In the genomic region with DNA sequence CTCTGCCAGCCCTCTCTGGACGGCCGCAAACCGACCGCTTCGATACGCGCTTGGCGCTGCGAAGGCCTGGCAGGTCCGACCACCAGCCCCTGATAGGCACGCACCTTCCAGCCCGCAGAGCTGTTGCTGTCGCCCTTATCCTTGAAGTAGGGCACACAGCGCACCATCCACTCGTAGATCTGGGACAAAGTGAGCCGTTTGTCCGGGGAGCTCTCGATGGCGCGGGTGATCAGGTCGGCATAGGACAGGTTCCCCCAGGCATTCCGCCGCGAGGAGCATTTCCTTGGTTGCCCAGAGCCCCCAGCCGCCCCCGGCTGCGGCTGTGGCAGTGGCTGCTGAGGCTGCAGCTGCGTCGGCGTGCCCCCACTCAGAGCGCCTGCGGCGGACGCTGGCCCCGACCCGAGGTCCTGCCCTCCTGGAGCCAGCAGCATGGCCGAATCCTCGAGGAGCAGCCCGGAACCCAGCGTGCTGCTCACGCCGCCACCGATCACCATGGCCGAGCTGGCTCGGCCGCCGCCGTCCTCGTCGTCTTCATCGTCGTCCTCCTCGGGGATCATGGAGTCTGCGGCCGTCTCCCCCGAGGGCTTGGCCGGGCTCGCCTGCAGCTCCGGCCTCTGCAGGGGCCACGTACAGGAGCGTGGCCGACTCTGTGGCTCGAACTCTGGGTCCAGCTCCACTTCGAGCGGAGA, we compare ENCODE assay signal across 9 mouse cellular contexts. TPM values are rescaled to one million over a fixed set of nuclear protein-coding genes. Genes with fewer than 3 reads are reported as not detected.
A peak's percentile ranks its signal among the peaks of the same experiment; 100 is the strongest.
DNase-seq lines count a peak whose midpoint lies in the region; ATAC-seq lines count a peak whose summit lies in the region.
"Had no signal": no experiment of that assay in that cellular context is flagged by ENCODE, and none has a peak within 500 bp of the region (broad histone marks: within the 10 kb centered on the region; RNA-seq: fewer than 3 reads in every experiment).

No protein-coding gene starts in this region.

- no peak overlapping the region for H3K27ac ChIP-seq in forebrain, embryonic 12.5 days
- peak overlapping the region; percentile 98; the same call in 1 of the 2 replicates for H3K27ac ChIP-seq in intestine, embryonic 15.5 days
- H3K27ac ChIP-seq in liver, embryonic 16.5 days (ENCODE audit: low read length), result peak overlapping the region; percentile 96

- peak overlapping the region; percentile 86 for H3K4me3 ChIP-seq in forebrain, embryonic 12.5 days (replicated peaks)
- H3K4me3 ChIP-seq in intestine, embryonic 15.5 days (replicated peaks), result peak overlapping the region; percentile 72
- peak overlapping the region; percentile 100 for H3K4me3 ChIP-seq in liver, embryonic 16.5 days (ENCODE audit: low read depth, low read length)

- peak; percentile 35 to 71 for DNase-seq in heart, adult 18-20 months
- DNase-seq in heart, adult 8-10 months (ENCODE audit: low spot score), result no peak
- DNase-seq in adrenal gland, postnatal 14 days, result peak; percentile 63
- peak; percentile 40 for DNase-seq in right cerebral cortex, postnatal 25 days

- H3K9me3 ChIP-seq in forebrain, embryonic 12.5 days, result no peaks in the 10 kb centered on the region
- H3K9me3 ChIP-seq in intestine, embryonic 15.5 days, result no peaks in the 10 kb centered on the region
- no peaks in the 10 kb centered on the region for H3K9me3 ChIP-seq in liver, embryonic 16.5 days (replicated peaks; ENCODE audit: control insufficient read depth, low read length)

- H3K4me2 ChIP-seq in forebrain, embryonic 12.5 days, result peak overlapping the region; percentile 99
- H3K4me2 ChIP-seq in intestine, embryonic 15.5 days (replicated peaks), result peak overlapping the region; percentile 94
- H3K4me2 ChIP-seq in liver, embryonic 16.5 days (ENCODE audit: low read depth, low read length), result peak overlapping the region; percentile 100

- H3K27me3 ChIP-seq in forebrain, embryonic 12.5 days, result peaks cover 34% of the 10 kb centered on the region
- H3K27me3 ChIP-seq in intestine, embryonic 15.5 days (replicated peaks), result no peaks in the 10 kb centered on the region
- no peaks in the 10 kb centered on the region for H3K27me3 ChIP-seq in liver, embryonic 16.5 days (ENCODE audit: control insufficient read depth, insufficient read depth, low read depth, low read length)
- H3K27me3 ChIP-seq: Patski had no signal

- H3K36me3 ChIP-seq in forebrain, embryonic 12.5 days (replicated peaks), result no peaks in the 10 kb centered on the region
- no peaks in the 10 kb centered on the region for H3K36me3 ChIP-seq in intestine, embryonic 15.5 days
- peaks cover 27% of the 10 kb centered on the region for H3K36me3 ChIP-seq in liver, embryonic 16.5 days (ENCODE audit: control insufficient read depth, insufficient read depth)

- WGBS in forebrain, embryonic 12.5 days, result under 1% methylated on average over 65 of the region's 65 CpGs
- WGBS in intestine, embryonic 15.5 days, result 4% methylated on average over 65 of the region's 65 CpGs
- 1% methylated on average over 65 of the region's 65 CpGs for WGBS in liver, embryonic 16.5 days (ENCODE audit: insufficient replicate concordance)

- H3K9ac ChIP-seq in forebrain, embryonic 12.5 days, result peak overlapping the region; percentile 79
- H3K9ac ChIP-seq in intestine, embryonic 15.5 days, result peak overlapping the region; percentile 83
- H3K9ac ChIP-seq in liver, embryonic 16.5 days (ENCODE audit: low read depth, low read length), result peak overlapping the region; percentile 93

- no peak for ATAC-seq in forebrain, embryonic 12.5 days (ENCODE audit: low FRiP score)
- ATAC-seq in intestine, embryonic 15.5 days, result no peak
- no peak for ATAC-seq in liver, embryonic 16.5 days (ENCODE audit: low read depth)
- ATAC-seq in erythroid progenitor cell, adult 5-6 weeks (replicated peaks; ENCODE audit: low FRiP score, poor library complexity, severe bottlenecking), result no peak

- peaks cover 35% of the 10 kb centered on the region for H3K4me1 ChIP-seq in forebrain, embryonic 12.5 days
- H3K4me1 ChIP-seq in intestine, embryonic 15.5 days (replicated peaks), result peaks cover 42% of the 10 kb centered on the region
- H3K4me1 ChIP-seq in liver, embryonic 16.5 days (ENCODE audit: control insufficient read depth, low read depth, low read length), result peaks cover 46% of the 10 kb centered on the region

RNA-seq across cellular contexts. Expression of a gene that starts 1.7 kb away (rescaled TPM):
- total RNA-seq in heart, adult 18-20 months (2021), result 10 to 100 TPM; 76.2 to 94.4 TPM
- total RNA-seq in heart, adult 8-10 months (2022), result 10 to 100 TPM; 67.9 to 93.5 (median 80.4) TPM
- 49.0 and 55.7 TPM in 2 replicates for total RNA-seq in adrenal gland, postnatal 14 days (2021)
- 3.1 TPM in 2 replicates for polyA plus RNA-seq in forebrain, embryonic 12.5 days (2016; fragmentation: Nextera tagmentation; extraction: Ambion mirVana)
- polyA plus RNA-seq in intestine, embryonic 15.5 days (2015; fragmentation: Nextera tagmentation; extraction: Ambion mirVana), result 6.4 and 7.6 TPM in 2 replicates
- polyA plus RNA-seq in liver, embryonic 16.5 days (2015; fragmentation: Nextera tagmentation; extraction: Ambion mirVana), result 12.7 and 13.7 TPM in 2 replicates
- total RNA-seq in erythroid progenitor cell, adult 5-6 weeks (2015; ENCODE audit: low replicate concordance), result 112 and 118 TPM in 2 replicates
- 181 and 233 TPM in 2 replicates for total RNA-seq in erythroid progenitor cell, adult 5-6 weeks (2017; ENCODE audit: low replicate concordance)
